Mouse (Mus musculus) lung, adult 2 months (tissue): ENCODE measurements around the gene Smtnl1.

ENCODE experiments used
- CTCF ChIP-seq: fragments of 200-500 bp; IDR thresholded peaks from 2 replicates; pipeline ENCODE4 v1.5.1; 2011; ENCODE audit warnings: mild to moderate bottlenecking, low read length, control low read depth; ENCODE audit not compliant: insufficient read depth
- POLR2A ChIP-seq: fragments of 200-500 bp; IDR thresholded peaks from 2 replicates; pipeline ENCODE4 v1.6.1; 2011; ENCODE audit warnings: low read depth, mild to moderate bottlenecking, control low read depth, low read length, borderline replicate concordance; ENCODE audit errors: extremely low read depth

DNA sequence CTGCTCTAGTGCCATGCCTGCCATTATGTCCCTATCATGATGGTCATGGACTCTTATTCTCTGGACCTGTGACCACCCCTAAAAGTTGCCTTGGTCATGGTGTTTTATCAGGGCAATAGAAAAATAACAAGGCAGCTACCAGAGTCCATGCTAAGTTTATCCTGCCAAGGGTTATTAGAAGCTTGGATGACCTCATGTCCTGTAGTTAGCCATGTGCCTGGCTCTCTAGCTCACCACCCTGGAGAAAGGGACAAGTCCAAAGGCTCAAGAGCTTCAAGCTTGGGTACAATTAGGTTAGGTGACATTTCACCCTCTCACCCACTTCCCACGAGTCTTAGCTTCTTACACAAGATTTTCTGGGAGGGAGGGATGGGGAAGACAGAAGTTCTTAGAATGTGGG, 59.6 kb downstream of the Smtnl1 start:
- TF ChIP-seq CTCF (no peak), POLR2A (no peak)
